Mouse (Mus musculus) C3H10T1/2 (cell line): ENCODE results near the gene Ncapd2. TPM values are rescaled to one million over a fixed set of nuclear protein-coding genes. Genes with fewer than 3 reads are reported as not detected.

ENCODE experiments used
- polyA plus RNA-seq, 2 experiments: library from polyadenylated mRNA; unstranded; fragments of >200 nt; fragmentation: generic; extraction: Trizol; gene quantifications; one replicate each; pipeline ENCODE4 v1.2.1; 2012; ENCODE audit warnings: missing spikeins in 2 of 2

Ncapd2 gene
- 100 to 1,000 TPM in 1 of 2 experiments, 10 to 100 TPM in 1; 57.1 to 120 TPM for polyA plus RNA-seq

GRCm38 (mm10) chr6:125191332-125192015, at the start of gene Ncapd2, which contains the start of gene Mrpl51:
Ncapd2 (minus strand) TSS chr6:125191701.
Mrpl51 (plus strand) TSS chr6:125191801.

GRCm38 (mm10) chr6:125236782-125237181, 45.3 kb upstream of the Ncapd2 start, which contains the start of gene Cd27:
Cd27 (minus strand) TSS chr6:125237010.

GRCm38 (mm10) chr6:125231117-125232044, 39.9 kb upstream of the Ncapd2 start, which contains the start of gene Tapbpl:
Tapbpl (minus strand) TSS chr6:125231860.

GRCm38 (mm10) chr6:125215148-125215954, 23.9 kb upstream of the Ncapd2 start, which contains the start of gene Vamp1:
Vamp1 (plus strand) TSS chr6:125215551.

GRCm38 (mm10) chr6:125166051-125166751, 25.3 kb downstream of the Ncapd2 start, which contains the start of gene Gapdh:
Gapdh (minus strand) TSS chr6:125166467.

GRCm38 (mm10) chr6:125145001-125145400, 46.5 kb downstream of the Ncapd2 start, which contains the start of gene Iffo1:
Iffo1 (plus strand) TSS chr6:125145241.

GRCm38 (mm10) chr6:125131302-125132156, 60.0 kb downstream of the Ncapd2 start, which contains the start of gene Nop2:
Nop2 (plus strand) TSS chr6:125131909.

Other genes with a start within 250 kb of the Ncapd2 start
- 100 to 1,000 TPM in 1 of 2 experiments, 10 to 100 TPM in 1; 99.3 to 123 TPM for gene Cops7a, start 226.2 kb downstream of the Ncapd2 start, polyA plus RNA-seq
- 10 to 100 TPM in 1 of 2 experiments, 1 to 10 TPM in 1; 3.0 to 14.0 TPM for gene Pianp, start 195.0 kb downstream of the Ncapd2 start, polyA plus RNA-seq
- gene Zfp384, start 182.6 kb downstream of the Ncapd2 start, polyA plus RNA-seq: 10 to 100 TPM in 1 of 2 experiments, 1 to 10 TPM in 1; 9.5 to 27.6 TPM
- gene Ing4, start 151.9 kb downstream of the Ncapd2 start, polyA plus RNA-seq: 10 to 100 TPM; 15.4 to 76.7 TPM
- gene Acrbp, start 142.0 kb downstream of the Ncapd2 start, polyA plus RNA-seq: 1 to 10 TPM in 1 of 2 experiments, under 1 TPM in 1; 0.32 to 8.6 TPM
- under 1 TPM in 1 of 2 experiments, not detected in 1; 0.09 TPM for gene Lpar5, start 123.8 kb downstream of the Ncapd2 start, polyA plus RNA-seq
- 100 to 1,000 TPM in 1 of 2 experiments, 10 to 100 TPM in 1; 17.2 to 106 TPM for gene Chd4, start 95.7 kb downstream of the Ncapd2 start, polyA plus RNA-seq
- 10 to 100 TPM; 25.7 to 58.8 TPM for gene Nop2, start 59.8 kb downstream of the Ncapd2 start, polyA plus RNA-seq
- gene Iffo1, start 46.5 kb downstream of the Ncapd2 start, polyA plus RNA-seq: 10 to 100 TPM in 1 of 2 experiments, 1 to 10 TPM in 1; 4.2 to 22.1 TPM
- gene Gapdh, start 25.2 kb downstream of the Ncapd2 start, polyA plus RNA-seq: 1,000 to 10,000 TPM; 2,700 to 7,122 TPM
- 100 to 1,000 TPM; 106 to 112 TPM for gene Mrpl51, start 100 bp upstream of the Ncapd2 start, polyA plus RNA-seq
- 1 to 10 TPM in 1 of 2 experiments, under 1 TPM in 1; 0.22 to 2.2 TPM for gene Vamp1, start 23.9 kb upstream of the Ncapd2 start, polyA plus RNA-seq
- 10 to 100 TPM in 1 of 2 experiments, 1 to 10 TPM in 1; 1.5 to 12.5 TPM for gene Tapbpl, start 40.2 kb upstream of the Ncapd2 start, polyA plus RNA-seq
- under 1 TPM in 1 of 2 experiments, not detected in 1; 0.25 TPM for gene Cd27, start 45.3 kb upstream of the Ncapd2 start, polyA plus RNA-seq
- gene Tuba3a, start 94.3 kb upstream of the Ncapd2 start, polyA plus RNA-seq: under 1 TPM in 1 of 2 experiments, not detected in 1; 0.02 TPM
- 100 to 1,000 TPM in 1 of 2 experiments, 10 to 100 TPM in 1; 70.3 to 101 TPM for gene Ltbr, start 122.2 kb upstream of the Ncapd2 start, polyA plus RNA-seq
- gene Scnn1a, start 129.0 kb upstream of the Ncapd2 start, polyA plus RNA-seq: 1 to 10 TPM in 1 of 2 experiments, under 1 TPM in 1; 0.25 to 1.7 TPM
- 100 to 1,000 TPM in 1 of 2 experiments, 10 to 100 TPM in 1; 44.2 to 112 TPM for gene Tnfrsf1a, start 157.7 kb upstream of the Ncapd2 start, polyA plus RNA-seq
- gene Plekhg6, start 189.1 kb upstream of the Ncapd2 start, polyA plus RNA-seq: under 1 TPM; 0.12 to 0.84 TPM